Mouse (Mus musculus): ENCODE results near the gene Cphx1. TPM values are rescaled to one million over a fixed set of nuclear protein-coding genes. Genes with fewer than 3 reads are reported as not detected.

Cphx1 gene
- total RNA-seq (2023), result not detected in 4 replicates

GRCm38 (mm10) chr14:25938004-25938403 lies at the start of gene Cphx1:
TSS of gene Cphx1 (plus strand) at chr14:25938304.

GRCm38 (mm10) chr14:25903000-25903399 lies 35.1 kb upstream of the Cphx1 start, which contains the start of gene Plac9a:
TSS of gene Plac9a (minus strand) at chr14:25903100.

GRCm38 (mm10) chr14:25927562-25927881 lies 10.6 kb upstream of the Cphx1 start, which contains the start of gene Tmem254a:
TSS of gene Tmem254a (minus strand) at chr14:25927672.

DNA sequence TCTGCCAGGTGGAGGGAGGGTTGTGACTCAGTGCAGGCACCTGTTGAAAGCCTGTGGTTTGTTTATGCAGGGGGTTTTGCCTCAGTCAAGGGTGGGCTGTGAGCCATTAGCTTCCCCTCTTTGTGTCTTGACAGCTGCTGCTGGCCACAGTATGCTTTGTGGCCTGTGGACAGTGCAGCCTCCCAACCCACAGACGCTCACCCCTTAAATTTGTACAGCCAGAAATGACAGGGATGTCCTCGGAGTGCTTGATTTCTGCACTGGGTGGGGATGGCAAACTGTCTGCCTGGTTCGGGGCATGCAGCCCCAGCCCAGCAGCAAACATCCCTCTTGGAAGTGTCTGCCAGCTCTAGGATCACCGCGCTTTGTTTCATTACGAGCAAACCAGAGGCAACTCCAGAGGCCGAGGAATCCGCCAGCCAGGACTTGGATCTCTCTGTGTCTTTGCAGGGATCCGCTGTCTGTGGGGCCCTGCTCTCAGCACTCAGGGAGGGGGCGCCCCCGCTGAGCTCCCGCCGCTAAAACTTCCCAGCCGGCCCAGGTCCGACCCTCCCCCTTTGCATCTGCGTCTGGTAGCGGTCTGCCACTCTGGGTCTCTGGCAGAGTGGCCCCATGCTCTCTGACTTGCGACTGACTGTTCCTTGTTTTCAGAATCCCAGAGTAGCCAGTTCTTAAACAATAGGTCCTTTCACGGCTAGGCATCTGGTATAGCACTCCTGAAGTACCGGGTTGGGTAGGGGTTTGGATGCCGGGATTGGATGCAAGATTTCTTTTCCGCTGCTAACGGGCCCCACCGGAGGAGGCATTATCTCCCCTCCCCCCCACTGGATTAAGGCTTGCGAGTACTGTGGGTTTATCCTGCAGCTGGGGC lies 40.5 kb downstream of the Cphx1 start, which contains the start of gene Duxbl1:
TSS of gene Duxbl1 (plus strand) at position 207 of the 871 bp plus-strand sequence.

Other genes starting within 250 kb of the Cphx1 start
- 25.1 to 33.2 TPM (median 31.1 TPM) in 4 replicates for gene Ppif, start 244.2 kb upstream of the Cphx1 start, total RNA-seq (2023)
- 19.8 to 21.4 TPM (median 19.9 TPM) in 4 replicates for gene Zcchc24, start 169.3 kb upstream of the Cphx1 start, total RNA-seq (2023)
- gene Anxa11, start 96.1 kb upstream of the Cphx1 start, total RNA-seq (2023), result 83.6 to 91.1 TPM (median 88.3 TPM) in 4 replicates
- not detected in 4 replicates for gene Plac9a, start 35.2 kb upstream of the Cphx1 start, total RNA-seq (2023)
- gene Tmem254a, start 10.6 kb upstream of the Cphx1 start, total RNA-seq (2023), result 4.9 to 7.0 TPM (median 6.6 TPM) in 4 replicates
- not detected in 4 replicates for gene Duxbl1, start 40.3 kb downstream of the Cphx1 start, total RNA-seq (2023)
- not detected in 4 replicates for gene Gm9780, start 104.4 kb downstream of the Cphx1 start, total RNA-seq (2023)
- 12.3 to 19.9 TPM (median 17.0 TPM) in 4 replicates for gene Tmem254c, start 129.1 kb downstream of the Cphx1 start, total RNA-seq (2023)
- gene Cphx2, start 143.2 kb downstream of the Cphx1 start, total RNA-seq (2023), result not detected in 4 replicates
- not detected in 4 replicates for gene Cphx3, start 144.0 kb downstream of the Cphx1 start, total RNA-seq (2023)
- not detected in 4 replicates for gene Duxbl2, start 180.0 kb downstream of the Cphx1 start, total RNA-seq (2023)
- gene Plac9b, start 244.2 kb downstream of the Cphx1 start, total RNA-seq (2023), result not detected in 4 replicates